Mouse (Mus musculus) forelimb bud, embryonic 11.5 days (tissue): ENCODE measurements at regions not wholly inside any gene's neighbourhood (a gene's known extent, or its start where the extent isn't known, plus 50 kb on each side); places are given as distances from the start of the nearest gene placed in this dataset.

Experiments
- DNase-seq: peaks from one replicate; pipeline ENCODE4 v3.0.0-alpha.2; 2012; ENCODE audit warnings: low read depth, low spot score

- DNase-seq, result peak; percentile 69
Measured at GRCm38 (mm10) chr4:37727414-37727813, 775.9 kb upstream of the Lingo2 start.
